ENCODE assay signal across 18 mouse cellular contexts in the genomic region with DNA sequence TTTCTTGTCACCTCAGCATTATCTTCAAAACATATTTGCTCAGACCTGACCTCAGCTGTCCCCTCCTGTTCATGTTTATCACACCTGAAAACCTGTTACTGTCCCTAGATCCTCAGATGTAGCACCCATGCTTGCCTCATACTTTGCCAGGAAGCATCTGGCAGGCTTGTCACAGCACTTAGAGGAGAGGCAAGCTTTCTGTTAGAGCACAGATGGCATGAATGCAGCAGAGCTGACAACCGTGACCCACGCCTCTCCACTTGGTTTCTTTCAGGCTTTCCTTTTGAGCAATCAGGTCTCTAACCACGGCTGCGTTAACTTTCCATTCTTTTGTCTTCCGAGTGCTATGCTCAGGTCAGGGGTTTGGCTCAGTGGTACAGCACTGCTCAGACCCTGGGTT. TPM values are rescaled to one million over a fixed set of nuclear protein-coding genes. Genes with fewer than 3 reads are reported as not detected.
A peak's percentile ranks its signal among the peaks of the same experiment; 100 is the strongest.
DNase-seq lines count a peak whose midpoint lies in the region; ATAC-seq and TF ChIP-seq lines count a peak whose summit lies in the region.
"Had no signal": no experiment of that assay in that cellular context is flagged by ENCODE, and none has a peak within 500 bp of the region (broad histone marks: within the 10 kb centered on the region; RNA-seq: fewer than 3 reads in every experiment).

No protein-coding gene starts in this region.

- WGBS in bone marrow, adult 2 months = 61% methylated on average over 5 of the region's 5 CpGs
- 31% methylated on average over 5 of the region's 5 CpGs for WGBS in hindbrain, postnatal 0 days

- no peak overlapping the region for H3K4me2 ChIP-seq in hindbrain, postnatal 0 days (ENCODE audit: low read depth, low read length)
- H3K4me2 ChIP-seq: heart, embryonic 12.5 days had no signal

- no peaks in the 10 kb centered on the region for H3K9me3 ChIP-seq in hindbrain, postnatal 0 days (ENCODE audit: low read length)
- H3K9me3 ChIP-seq: heart, embryonic 12.5 days had no signal

- TF ChIP-seq POLR2A in bone marrow, adult 2 months (IDR thresholded peaks at IDR 0.05; ENCODE audit: borderline replicate concordance, control insufficient read depth, low read depth, low read length) = no peak
- no peak for TF ChIP-seq POLR2A in brain, embryonic 14.5 days (IDR thresholded peaks at IDR 0.05; ENCODE audit: borderline replicate concordance, extremely low read depth, insufficient read depth, insufficient read length, poor library complexity, severe bottlenecking)

- H3K27ac ChIP-seq in layer of hippocampus, adult 2 months = peak overlapping the region; percentile 60
- H3K27ac ChIP-seq in bone marrow, adult 2 months (ENCODE audit: control insufficient read depth, insufficient read depth, low read depth, low read length, poor library complexity) = peak overlapping the region; percentile 58; the same call in 1 of the 2 replicates
- H3K27ac ChIP-seq in hindbrain, postnatal 0 days = peak overlapping the region; percentile 26; the same call in 1 of the 2 replicates
- H3K27ac ChIP-seq: stomach, postnatal 0 days had no signal

- ATAC-seq in hindbrain, postnatal 0 days = peak; percentile 35; the same call in 1 of the 2 replicates

- no peaks in the 10 kb centered on the region for H3K27me3 ChIP-seq in hindbrain, postnatal 0 days (ENCODE audit: insufficient read depth, low read length)
- H3K27me3 ChIP-seq: CH12.LX; heart, embryonic 12.5 days had no signal

- H3K4me1 ChIP-seq in bone marrow, adult 2 months (ENCODE audit: control insufficient read depth, insufficient read depth, low read length) = peaks cover 2% of the 10 kb centered on the region
- no peaks in the 10 kb centered on the region for H3K4me1 ChIP-seq in hindbrain, postnatal 0 days (ENCODE audit: insufficient read depth, low read length)

- H3K36me3 ChIP-seq in hindbrain, postnatal 0 days (ENCODE audit: insufficient read depth, low read length) = peaks cover 81% of the 10 kb centered on the region

- no peak overlapping the region for H3K9ac ChIP-seq in hindbrain, postnatal 0 days (replicated peaks; ENCODE audit: low read length)
- H3K9ac ChIP-seq: heart, embryonic 12.5 days had no signal

- TF ChIP-seq CTCF in layer of hippocampus, adult 2 months (conservative IDR thresholded peaks at IDR 0.05) = no peak
- no peak for TF ChIP-seq CTCF in bone marrow, adult 2 months (IDR thresholded peaks at IDR 0.05; ENCODE audit: control insufficient read depth, insufficient read depth, low read length)
- no peak for TF ChIP-seq CTCF in brain, embryonic 14.5 days (IDR thresholded peaks at IDR 0.05; ENCODE audit: borderline replicate concordance, extremely low read depth, insufficient read depth, insufficient read length)
- TF ChIP-seq CTCF in hindbrain, postnatal 0 days (IDR thresholded peaks at IDR 0.05; ENCODE audit: low read depth) = no peak

- DNase-seq in layer of hippocampus, adult 2 months (ENCODE audit: low spot score in 2 of 2) = peak in 1 of 2 experiments; percentile 48
- DNase-seq in layer of hippocampus, postnatal 25 days (ENCODE audit: extremely low spot score in 1 of 2, low spot score in 1 of 2) = no peak
- DNase-seq in brain, embryonic 14.5 days (ENCODE audit: low read depth) = peak; percentile 77
- peak; percentile 26 for DNase-seq in hindbrain, postnatal 0 days (ENCODE audit: low spot score)
- no peak for DNase-seq in B cell, adult 2 months
- DNase-seq in ovary, postnatal 14 days (ENCODE audit: low spot score) = no peak
- DNase-seq in natural killer cell, adult 2 months (ENCODE audit: low spot score in 2 of 2) = no peak
- DNase-seq: adrenal gland, postnatal 14 days; gastrocnemius, postnatal 14 days; heart, postnatal 36 days; kidney, adult 18-20 months; lung, adult 2 months; lung, postnatal 4 days; thymus, postnatal 4 days had no signal

- H3K4me3 ChIP-seq in layer of hippocampus, adult 2 months = no peak overlapping the region
- H3K4me3 ChIP-seq in bone marrow, adult 2 months (replicated peaks; ENCODE audit: control insufficient read depth, low read depth, low read length) = no peak overlapping the region
- H3K4me3 ChIP-seq in hindbrain, postnatal 0 days (ENCODE audit: low read length) = no peak overlapping the region
- H3K4me3 ChIP-seq: heart, embryonic 12.5 days had no signal

RNA-seq across cellular contexts. Expression of a gene that starts 15.5 kb away (rescaled TPM):
- total RNA-seq in layer of hippocampus, adult 2 months (2021) = 10 to 100 TPM; 20.0 to 20.6 TPM
- total RNA-seq in layer of hippocampus, postnatal 25 days (2021) = 10 to 100 TPM; 21.6 to 21.7 TPM
- polyA plus RNA-seq in bone marrow, adult 2 months (2011; ENCODE audit: insufficient read depth, insufficient read length, low replicate concordance, missing spikeins) = 9.3 and 12.8 TPM in 2 replicates
- polyA plus RNA-seq in brain, embryonic 14.5 days (2012; rRNA removed) = 27.9 and 39.7 TPM in 2 replicates
- total RNA-seq in hindbrain, postnatal 0 days (2014; rRNA removed) = 43.4 and 44.3 TPM in 2 replicates
- polyA plus RNA-seq in hindbrain, postnatal 0 days (2015; fragmentation: Nextera tagmentation; extraction: Ambion mirVana) = 44.8 and 48.3 TPM in 2 replicates

RNA-seq across cellular contexts. Expression of a gene that starts 15.8 kb away (rescaled TPM):
- 1 to 10 TPM; 3.2 to 4.2 TPM for total RNA-seq in layer of hippocampus, adult 2 months (2021)
- total RNA-seq in layer of hippocampus, postnatal 25 days (2021) = 1 to 10 TPM; 4.2 to 4.6 TPM
- 5.7 and 11.6 TPM in 2 replicates for polyA plus RNA-seq in bone marrow, adult 2 months (2011; ENCODE audit: insufficient read depth, insufficient read length, low replicate concordance, missing spikeins)
- 7.6 and 9.3 TPM in 2 replicates for polyA plus RNA-seq in brain, embryonic 14.5 days (2012; rRNA removed)
- total RNA-seq in hindbrain, postnatal 0 days (2014; rRNA removed) = 16.8 and 17.4 TPM in 2 replicates
- polyA plus RNA-seq in hindbrain, postnatal 0 days (2015; fragmentation: Nextera tagmentation; extraction: Ambion mirVana) = 2.6 and 2.7 TPM in 2 replicates

Comparison
In these comparisons a context has a peak if more than half of its experiments do, and no peak if none do; other contexts are left out.
1. DNase-seq: peak in brain, embryonic 14.5 days (single experiment) and hindbrain, postnatal 0 days (single experiment); none in layer of hippocampus, postnatal 25 days (0 of 2), B cell, adult 2 months (0 of 2), ovary, postnatal 14 days (single experiment) and natural killer cell, adult 2 months (0 of 2).
2. Peak in every context shown above with its lines, with median percentiles within 50 percentile points of each other: H3K27ac ChIP-seq.